In the genomic region with DNA sequence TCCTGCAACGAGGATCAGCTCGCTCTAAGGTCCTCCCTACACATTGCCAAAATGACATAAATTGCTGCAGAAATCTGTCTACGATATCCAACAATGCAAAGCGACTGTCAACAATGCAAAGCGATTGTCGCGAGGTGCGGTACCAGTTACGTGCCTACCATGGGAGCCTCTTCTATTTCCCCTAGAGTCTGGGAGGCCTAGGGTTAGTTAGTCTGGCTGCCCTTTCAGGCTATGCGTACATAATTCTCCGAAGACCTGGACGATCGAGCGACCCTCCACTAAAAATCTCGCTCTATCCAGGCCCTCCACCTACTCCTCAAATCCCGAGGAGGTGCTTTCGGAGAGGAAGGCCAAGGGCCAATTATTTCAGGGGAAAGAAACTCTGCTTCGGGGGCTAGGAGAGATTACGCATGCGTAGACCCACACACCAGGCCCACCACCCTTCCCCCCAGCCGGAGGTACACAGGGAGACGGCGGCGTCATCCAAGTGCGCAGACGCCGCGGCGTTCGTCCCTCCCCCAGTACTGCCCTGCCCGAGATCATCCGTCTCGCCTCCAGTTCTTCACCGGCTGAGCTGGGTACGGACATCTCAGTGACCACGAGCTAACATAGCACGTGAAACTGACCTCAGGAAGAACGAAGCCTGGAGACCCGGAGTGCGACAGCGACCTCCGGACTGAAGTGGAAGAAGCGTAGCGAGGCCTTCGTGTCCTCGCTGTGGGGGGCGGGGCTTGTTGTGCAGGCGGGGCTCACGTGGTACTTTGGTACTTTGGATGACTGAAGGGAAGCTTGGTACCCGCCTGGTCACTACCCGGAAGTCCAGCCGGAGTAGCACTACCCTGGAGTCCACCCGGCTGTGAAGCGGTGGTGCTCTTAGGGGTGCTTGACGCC, we compare ENCODE assay signal across 8 mouse cellular contexts. TPM values are rescaled to one million over a fixed set of nuclear protein-coding genes. Genes with fewer than 3 reads are reported as not detected.
DNase-seq lines count a peak whose midpoint lies in the region; ATAC-seq lines count a peak whose summit lies in the region.

A gene (minus strand): TSS at position 742 of the 891 bp plus-strand sequence.

- intact Hi-C loops in gastrocnemius, postnatal 14 days (cut with DNase I; ENCODE audit: low total_unique reads) = no loop called here
- intact Hi-C loops in left cerebral cortex, postnatal 10 days (cut with DNase I) = loop anchor here (5.0 kb wide), 2 partner anchors 40 to 110 kb away; a partner anchor contains a TSS

- DNase-seq in adipocyte (ENCODE audit: low spot score) = peak; percentile 91
- peak; percentile 98 for DNase-seq in embryo, embryonic 10 days (ENCODE audit: low spot score)
- peak; percentile 90 for DNase-seq in gastrocnemius, postnatal 14 days
- peak; percentile 93 to 97 for DNase-seq in left cerebral cortex, postnatal 10 days (ENCODE audit: extremely low spot score in 1 of 2, low spot score in 2 of 2)
- DNase-seq in right cerebral cortex, postnatal 25 days = peak; percentile 92
- DNase-seq in urinary bladder, postnatal 4 days (ENCODE audit: low spot score in 2 of 2) = peak; percentile 86 to 88

- peak; percentile 84 for ATAC-seq in inflammation-experienced regulatory T-cells, adult 6 months
- ATAC-seq in megakaryocyte-erythroid progenitor cell, adult 5-6 weeks (replicated peaks; ENCODE audit: low FRiP score, low TSS enrichment, poor library complexity, severe bottlenecking) = peak; percentile 80

RNA-seq across cellular contexts. Expression of the gene that starts here (rescaled TPM):
- total RNA-seq in gastrocnemius, postnatal 14 days (2021) = 10 to 100 TPM; 48.4 to 50.3 TPM
- polyA plus RNA-seq in inflammation-experienced regulatory T-cells, adult 6 months (2017; shearing (Covaris generic)) = 100 to 1,000 TPM; 135 to 147 (median 143) TPM
- 10 to 100 TPM; 20.8 TPM for total RNA-seq in left cerebral cortex, postnatal 10 days (2021)
- total RNA-seq in megakaryocyte-erythroid progenitor cell, adult 5-6 weeks (2014; fragmentation: Nextera tagmentation) = 43.7 and 54.2 TPM in 2 replicates
- total RNA-seq in megakaryocyte-erythroid progenitor cell, adult 5-6 weeks (2017) = 20.7 and 30.4 TPM in 2 replicates

Comparison
In these comparisons a context has a peak if more than half of its experiments do, and no peak if none do; other contexts are left out.
1. Peak in every context shown above with its lines: DNase-seq and ATAC-seq.